Mouse (Mus musculus) liver, embryonic 14.5 days (tissue): ENCODE measurements around the gene Smad5. TPM values are rescaled to one million over a fixed set of nuclear protein-coding genes. Genes with fewer than 3 reads are reported as not detected.
A peak's percentile ranks its signal among the peaks of the same experiment; 100 is the strongest.

Experiments
- ATAC-seq: fragments of 200-750 bp; cut with Nextera tagmentation; 2 replicates; pipeline ENCODE4 v1.8.0; 2017; ENCODE audit warnings: moderate number of reproducible peaks, mild to moderate bottlenecking, moderate library complexity; ENCODE audit not compliant: insufficient read depth
- DNase-seq, 3 experiments: peaks; one replicate each; pipeline ENCODE4 v3.0.0-alpha.2; 2012 to 2013; ENCODE audit warnings: low read depth in 3 of 3, low spot score in 3 of 3
- H3K27ac ChIP-seq: fragments of 300-500 bp; sonication (generic); 2 replicates; pipeline ENCODE4 v1.5.1; 2014; ENCODE audit warnings: moderate library complexity, mild to moderate bottlenecking, control low read depth, inconsistent platforms
- H3K27me3 ChIP-seq: fragments of 300-500 bp; sonication (generic); 2 replicates; pipeline ENCODE4 v1.6.1; 2014; ENCODE audit warnings: mild to moderate bottlenecking, low read length, moderate library complexity; ENCODE audit not compliant: control insufficient read depth, insufficient read depth
- H3K36me3 ChIP-seq: fragments of 300-500 bp; sonication (generic); replicated peaks from 2 replicates; pipeline ENCODE4 v1.6.1; 2014; ENCODE audit warnings: low read depth; ENCODE audit not compliant: control insufficient read depth, insufficient read depth
- H3K4me1 ChIP-seq, 2 experiments: fragments of 200-500 bp in 1 of 2; fragments of 300-500 bp in 1 of 2; sonication (generic) in 1 of 2; replicated peaks; 2 replicates each; pipeline ENCODE4 v1.6.1; 2012 to 2014; ENCODE audit warnings: antibody characterized with exemption in 1 of 2, inconsistent platforms in 1 of 2, low read length in 1 of 2; ENCODE audit not compliant: control insufficient read depth in 2 of 2, insufficient read depth in 2 of 2
- H3K4me2 ChIP-seq: fragments of 300-500 bp; sonication (generic); 2 replicates; pipeline ENCODE4 v1.6.1; 2014; ENCODE audit warnings: low read depth, mild to moderate bottlenecking, control low read depth, moderate library complexity
- H3K4me3 ChIP-seq, 2 experiments: fragments of 200-500 bp in 1 of 2; fragments of 300-500 bp in 1 of 2; sonication (generic) in 1 of 2; 2 replicates each; pipeline ENCODE4 v1.5.1; 2012 to 2014; ENCODE audit warnings: low read depth in 2 of 2, low read length in 2 of 2, mild to moderate bottlenecking in 2 of 2, control low read depth in 1 of 2, inconsistent platforms in 1 of 2, moderate library complexity in 1 of 2; ENCODE audit not compliant: insufficient read depth in 1 of 2
- H3K9ac ChIP-seq: fragments of 300-500 bp; sonication (generic); replicated peaks from 2 replicates; pipeline ENCODE4 v1.6.1; 2014; ENCODE audit warnings: mild to moderate bottlenecking, control low read depth, moderate library complexity
- H3K9me3 ChIP-seq: fragments of 300-500 bp; sonication (generic); 2 replicates; pipeline ENCODE4 v1.6.1; 2016; ENCODE audit warnings: low read length, mixed read lengths; ENCODE audit not compliant: control insufficient read depth
- CTCF ChIP-seq: IDR thresholded peaks from 2 replicates; pipeline ENCODE4 v1.5.1; 2016; ENCODE audit warnings: antibody characterized with exemption, low read depth, control low read depth
- EP300 ChIP-seq: IDR thresholded peaks from 2 replicates; pipeline ENCODE4 v1.6.1; 2016; ENCODE audit warnings: antibody characterized with exemption, low read depth
- WGBS: fragments of 180-500 bp; shearing (Covaris S2); extraction: QIAGEN DNeasy Blood & Tissue Kit; methylation state at CpG from one replicate; pipeline ENCODE4 v1.1.7; 2014; ENCODE audit not compliant: insufficient replicate concordance; 5-methylcytosine and 5-hydroxymethylcytosine counted together
- polyA plus RNA-seq, 2 experiments: library from polyadenylated mRNA; depleted of rRNA in 1 of 2; stranded (reverse) in 1 of 2; unstranded in 1 of 2; fragments of >200 nt; fragmentation: Nextera tagmentation in 1 of 2; extraction: Ambion mirVana in 1 of 2; gene quantifications; 2 replicates each; pipeline versions ENCODE4 v1.2.1 to v1.2.3; 2012 to 2014

The Smad5 gene
- polyA plus RNA-seq, 2 experiments, result 4.2 to 5.0 TPM

DNA sequence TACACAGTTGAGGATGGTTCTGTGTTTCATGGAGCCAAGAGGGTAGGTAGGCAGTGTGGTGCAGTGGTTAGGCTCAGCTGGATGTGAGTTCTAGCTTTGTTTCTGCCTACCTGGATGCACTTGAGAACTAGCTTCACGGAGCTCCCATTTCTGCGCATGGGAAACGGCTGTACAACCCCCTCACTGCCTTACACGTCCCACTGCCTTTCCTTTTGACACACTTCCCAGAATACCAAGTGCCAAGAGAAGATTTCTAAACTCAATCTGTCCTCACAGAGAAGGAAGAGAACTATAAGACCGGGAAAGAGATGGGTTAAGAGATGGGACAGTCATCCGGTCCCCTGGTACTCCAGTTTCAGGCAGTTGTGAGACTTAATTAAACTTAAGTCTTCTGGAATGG is 10.2 kb upstream of the Smad5 start:
- H3K4me1 ChIP-seq, result peaks cover 0 to 4% of the 10 kb centered on the region in 2 experiments; a peak in 2 of 4 replicates
- no peak overlapping the region for H3K9ac ChIP-seq
- DNase-seq (no peak), ATAC-seq (no peak)
- H3K4me2 ChIP-seq, result no peak overlapping the region
- no peak overlapping the region for H3K27ac ChIP-seq
- no peaks in the 10 kb centered on the region for H3K36me3 ChIP-seq
- no peak overlapping the region for H3K4me3 ChIP-seq
- TF ChIP-seq CTCF (no peak), EP300 (no peak)
- 67% methylated on average over 6 of the region's 6 CpGs for WGBS
- H3K27me3 ChIP-seq, result no peaks in the 10 kb centered on the region
- no peaks in the 10 kb centered on the region for H3K9me3 ChIP-seq

GRCm38 (mm10) chr13:56695701-56696100 is 7.1 kb upstream of the Smad5 start:
- H3K9ac ChIP-seq, result no peak overlapping the region
- TF ChIP-seq EP300 (no peak), CTCF (no peak)
- ATAC-seq (no peak), DNase-seq (no peak)
- H3K36me3 ChIP-seq, result no peaks in the 10 kb centered on the region
- no peak overlapping the region for H3K27ac ChIP-seq
- H3K27me3 ChIP-seq, result no peaks in the 10 kb centered on the region
- H3K9me3 ChIP-seq, result no peaks in the 10 kb centered on the region
- peaks cover 0 to 4% of the 10 kb centered on the region in 2 experiments; a peak in 2 of 4 replicates for H3K4me1 ChIP-seq
- no peak overlapping the region for H3K4me3 ChIP-seq
- no peak overlapping the region for H3K4me2 ChIP-seq
- WGBS, result 59% methylated on average over 5 of the region's 5 CpGs

DNA sequence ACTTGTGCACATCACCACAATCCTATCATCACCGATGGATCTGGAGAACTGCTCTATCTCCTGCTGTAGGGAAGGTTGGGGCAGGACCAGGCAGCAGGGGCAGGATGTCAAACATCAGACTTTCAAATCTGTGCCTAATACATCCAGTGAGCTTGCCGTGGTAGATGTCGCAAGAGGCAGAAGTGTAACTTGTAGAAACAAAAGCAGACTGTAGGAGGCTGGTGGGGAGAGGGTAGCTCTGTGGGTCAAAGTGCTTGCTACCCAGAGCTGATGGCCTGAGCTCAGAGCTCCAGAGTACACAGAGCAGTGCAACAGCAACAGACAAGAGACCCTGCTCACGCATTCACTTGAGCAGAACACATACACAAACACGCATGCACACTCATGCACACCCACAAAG is 6.1 kb upstream of the Smad5 start:
- Histone ChIP-seq H3K9ac (no peak overlapping the region), H3K27ac (no peak overlapping the region), H3K36me3 (no peaks in the 10 kb centered on the region), H3K9me3 (no peaks in the 10 kb centered on the region), H3K4me3 (no peak overlapping the region), H3K27me3 (no peaks in the 10 kb centered on the region), H3K4me2 (no peak overlapping the region), H3K4me1 (peaks cover 0 to 4% of the 10 kb centered on the region in 2 experiments; a peak in 2 of 4 replicates)
- TF ChIP-seq EP300 (no peak), CTCF (no peak)
- WGBS, result 57% methylated on average over 5 of the region's 5 CpGs
- DNase-seq (peak in 1 of 3 experiments; percentile 16), ATAC-seq (peak; percentile 62)

DNA sequence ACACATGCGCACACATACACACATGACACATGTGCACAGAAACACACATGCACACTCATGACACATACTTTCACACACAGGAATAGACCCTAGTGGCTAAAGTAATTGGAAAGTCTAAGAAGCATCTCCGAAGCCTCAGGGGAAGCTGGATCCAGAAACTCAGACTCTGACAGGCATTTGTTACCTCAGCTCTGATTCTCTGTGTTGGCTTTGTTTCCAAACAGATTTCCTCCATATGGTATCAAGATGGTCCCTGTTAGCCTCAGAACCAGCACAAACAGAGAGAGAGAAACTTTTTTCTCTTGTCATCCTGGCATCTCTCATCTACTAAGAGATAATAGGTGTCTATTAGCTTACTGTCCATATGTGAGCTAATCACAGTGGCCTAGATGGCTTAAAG is 5.6 kb upstream of the Smad5 start:
- TF ChIP-seq CTCF (no peak), EP300 (no peak)
- Histone ChIP-seq H3K27ac (no peak overlapping the region), H3K27me3 (no peaks in the 10 kb centered on the region), H3K9ac (no peak overlapping the region), H3K4me1 (peaks cover 0 to 4% of the 10 kb centered on the region in 2 experiments; a peak in 2 of 4 replicates), H3K9me3 (no peaks in the 10 kb centered on the region), H3K4me2 (no peak overlapping the region), H3K36me3 (no peaks in the 10 kb centered on the region), H3K4me3 (no peak overlapping the region)
- ATAC-seq, result no peak
- WGBS, result 75% methylated on average over 2 of the region's 2 CpGs
- no peak for DNase-seq

DNA sequence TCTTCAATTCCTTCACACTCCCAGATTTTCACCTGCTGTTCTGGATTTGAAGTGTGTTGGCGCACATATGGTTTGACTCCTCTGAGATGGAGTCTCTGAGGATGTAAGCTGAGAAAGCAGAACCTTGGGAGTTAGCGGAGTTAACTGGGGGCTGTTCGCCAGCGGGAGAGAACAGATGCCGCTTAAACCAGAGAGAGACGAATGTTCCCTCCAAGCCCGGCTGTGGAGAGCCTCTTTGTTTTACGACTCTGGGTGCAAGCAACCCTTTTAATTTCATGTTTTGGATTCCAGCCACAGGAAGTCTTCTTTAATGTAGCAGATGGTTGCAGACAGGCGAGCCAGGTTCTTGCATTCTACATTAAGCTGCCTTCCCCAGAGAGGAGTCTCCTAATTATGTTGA is 4.4 kb upstream of the Smad5 start:
- no peaks in the 10 kb centered on the region for H3K27me3 ChIP-seq
- H3K4me2 ChIP-seq, result no peak overlapping the region
- no peak overlapping the region for H3K4me3 ChIP-seq
- H3K9ac ChIP-seq, result no peak overlapping the region
- no peaks in the 10 kb centered on the region for H3K36me3 ChIP-seq
- H3K4me1 ChIP-seq, result peaks cover 3 to 8% of the 10 kb centered on the region in 2 experiments; a peak in 2 of 4 replicates
- TF ChIP-seq CTCF (no peak), EP300 (no peak)
- no peak overlapping the region for H3K27ac ChIP-seq
- no peak for DNase-seq
- no peak for ATAC-seq
- WGBS, result 45% methylated on average over 9 of the region's 9 CpGs
- no peaks in the 10 kb centered on the region for H3K9me3 ChIP-seq
